23 mouse cellular contexts compared by ENCODE assay signal in the genomic region with DNA sequence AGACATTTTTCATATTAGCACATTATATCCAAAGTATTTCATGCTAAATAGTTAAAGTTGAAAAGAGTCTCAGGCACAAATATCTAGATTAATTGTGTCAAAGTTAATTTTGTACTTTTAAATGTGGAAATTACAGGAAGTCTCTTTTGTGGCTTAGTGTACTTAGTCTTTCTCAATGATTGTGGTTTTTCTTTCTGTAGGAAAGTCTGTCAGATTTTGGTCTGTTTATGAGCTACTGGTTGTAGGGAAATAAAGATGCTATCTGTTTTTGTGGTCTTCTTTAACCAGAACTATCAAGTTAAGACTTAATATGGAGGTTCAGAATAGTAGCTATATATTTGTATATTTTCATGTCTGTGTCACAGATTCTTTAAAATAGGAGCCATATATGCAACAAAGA.
"Had no signal": no experiment of that assay in that cellular context is flagged by ENCODE, and none has a peak within 500 bp of the region (broad histone marks: within the 10 kb centered on the region; RNA-seq: fewer than 3 reads in every experiment).

No protein-coding gene starts in this region.

- H3K4me1 ChIP-seq: hindbrain, embryonic 15.5 days; limb, embryonic 15.5 days had no signal

- H3K36me3 ChIP-seq: heart, embryonic 10.5 days; heart, embryonic 12.5 days; hindbrain, embryonic 13.5 days; hindbrain, embryonic 15.5 days; limb, embryonic 13.5 days; limb, embryonic 15.5 days; liver, embryonic 12.5 days had no signal

- H3K9me3 ChIP-seq: heart, embryonic 10.5 days; heart, embryonic 12.5 days; hindbrain, embryonic 13.5 days; hindbrain, embryonic 15.5 days; limb, embryonic 13.5 days; limb, embryonic 15.5 days; liver, embryonic 12.5 days had no signal

- H3K27ac ChIP-seq: gastrocnemius, adult 2 months; heart, embryonic 10.5 days; hindbrain, embryonic 13.5 days; hindbrain, embryonic 15.5 days; hindbrain, postnatal 0 days; limb, embryonic 13.5 days; limb, embryonic 15.5 days; liver, embryonic 12.5 days; liver, embryonic 14.5 days had no signal

- ATAC-seq: hindbrain, postnatal 0 days; intestine, postnatal 0 days; liver, embryonic 12.5 days had no signal

- H3K4me3 ChIP-seq: gastrocnemius, adult 2 months; heart, embryonic 10.5 days; heart, embryonic 12.5 days; hindbrain, embryonic 13.5 days; hindbrain, embryonic 15.5 days; limb, embryonic 13.5 days; limb, embryonic 15.5 days; liver, embryonic 12.5 days had no signal

- H3K9ac ChIP-seq: heart, embryonic 12.5 days; hindbrain, embryonic 13.5 days; hindbrain, embryonic 15.5 days; limb, embryonic 13.5 days; limb, embryonic 15.5 days; liver, embryonic 12.5 days; liver, embryonic 14.5 days had no signal

- DNase-seq: gastrocnemius, adult 2 months; gastrocnemius, postnatal 14 days; gastrocnemius, postnatal 36 days; heart, adult 18-20 months; heart, postnatal 10 days; heart, postnatal 4 days; kidney, adult 18-20 months; kidney, adult 8-10 months; kidney, postnatal 10 days; kidney, postnatal 25 days; layer of hippocampus, adult 9-11 months; layer of hippocampus, postnatal 36 days; left cerebral cortex, postnatal 4 days had no signal

- H3K27me3 ChIP-seq: heart, embryonic 12.5 days; hindbrain, embryonic 13.5 days; hindbrain, embryonic 15.5 days; limb, embryonic 13.5 days; limb, embryonic 15.5 days; liver, embryonic 12.5 days had no signal

- H3K4me2 ChIP-seq: heart, embryonic 12.5 days; hindbrain, embryonic 13.5 days; hindbrain, embryonic 15.5 days; limb, embryonic 13.5 days; limb, embryonic 15.5 days; liver, embryonic 12.5 days had no signal
